Mouse (Mus musculus) gastrocnemius, adult 18-20 months (tissue): ENCODE results near the gene Olfr952. TPM values are rescaled to one million over a fixed set of nuclear protein-coding genes. Genes with fewer than 3 reads are reported as not detected.

Experiments
- DNase-seq: peaks from one replicate; pipeline ENCODE4 v3.0.0; 2021; ENCODE audit warnings: low spot score
- long read RNA-seq, 2 experiments: library from polyadenylated mRNA; stranded (forward); transcript quantifications; one replicate each; pipeline ENCODE4 v2.0.0; 2021
- total RNA-seq, 2 experiments: library from RNA; stranded (reverse); gene quantifications; 2 replicates each; pipeline ENCODE4 v1.2.3; 2021

Gene Olfr952
- total RNA-seq: not detected
- long read RNA-seq, experiment 1: 0 reads
- long read RNA-seq, experiment 2: 0 reads

DNA sequence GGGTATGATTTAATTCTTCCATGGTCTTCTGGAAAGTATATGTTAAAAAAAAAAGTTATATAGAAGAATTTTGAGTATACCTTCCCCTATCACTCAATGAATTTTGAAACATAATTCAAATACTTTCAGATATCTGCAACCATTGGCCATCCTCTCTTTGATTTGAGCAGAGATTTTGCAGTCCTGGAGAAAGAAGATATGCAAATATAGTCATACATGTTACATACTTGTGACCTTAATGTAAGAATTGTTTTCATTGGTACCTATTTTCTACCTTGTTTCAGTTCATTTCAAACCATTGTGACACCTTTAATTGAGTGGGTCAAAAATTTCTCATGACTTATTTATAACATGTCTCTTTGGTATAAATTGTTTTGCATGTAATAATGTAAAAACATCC, at the start of gene Olfr952:
Olfr952 (minus strand) TSS at position 101 of the 400 bp plus-strand sequence.
- DNase-seq: no peak

DNA sequence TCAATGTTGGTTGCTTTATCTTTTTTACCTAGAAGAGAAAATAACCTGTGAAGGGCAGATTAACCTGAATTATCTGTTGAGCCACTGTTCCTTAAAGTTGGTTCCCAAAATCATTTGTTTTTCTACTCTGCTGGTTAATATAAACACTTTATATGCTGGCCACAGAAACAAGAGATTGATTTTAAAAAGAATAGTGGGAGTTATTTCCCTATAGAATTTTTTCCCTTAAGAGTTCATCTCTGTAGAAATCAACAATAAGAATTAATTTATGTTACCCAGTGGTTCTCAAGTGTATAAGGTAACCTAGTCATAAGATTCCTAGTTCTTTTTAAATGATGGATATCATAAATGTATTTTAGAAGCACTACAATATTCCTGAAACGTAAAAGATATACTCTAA, 44.9 kb upstream of the Olfr952 start, which contains the start of gene Olfr955:
Olfr955 (minus strand) TSS at position 101 of the 400 bp plus-strand sequence.
- DNase-seq: no peak

DNA sequence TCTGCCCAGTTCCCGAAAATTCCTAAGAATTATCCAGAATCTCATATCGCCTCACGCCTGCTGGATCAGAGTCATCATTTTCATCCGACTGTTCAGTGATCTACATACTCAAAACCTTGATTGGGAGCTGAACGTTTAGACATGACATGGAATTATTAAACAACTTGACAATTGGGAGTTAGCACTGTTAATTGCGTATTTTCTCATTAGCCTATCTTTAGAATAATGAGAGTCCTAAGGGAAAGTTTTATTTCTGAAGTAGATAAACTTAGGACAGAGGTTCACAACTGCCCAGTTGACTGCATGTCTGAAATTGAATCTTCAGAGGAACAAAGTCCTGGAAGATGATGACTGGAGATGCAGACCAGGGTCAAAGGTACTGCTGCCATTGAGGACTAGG, 29.5 kb upstream of the Olfr952 start, which contains the start of gene Olfr954:
Olfr954 (plus strand) TSS at position 301 of the 400 bp plus-strand sequence.
- no peak for DNase-seq

DNA sequence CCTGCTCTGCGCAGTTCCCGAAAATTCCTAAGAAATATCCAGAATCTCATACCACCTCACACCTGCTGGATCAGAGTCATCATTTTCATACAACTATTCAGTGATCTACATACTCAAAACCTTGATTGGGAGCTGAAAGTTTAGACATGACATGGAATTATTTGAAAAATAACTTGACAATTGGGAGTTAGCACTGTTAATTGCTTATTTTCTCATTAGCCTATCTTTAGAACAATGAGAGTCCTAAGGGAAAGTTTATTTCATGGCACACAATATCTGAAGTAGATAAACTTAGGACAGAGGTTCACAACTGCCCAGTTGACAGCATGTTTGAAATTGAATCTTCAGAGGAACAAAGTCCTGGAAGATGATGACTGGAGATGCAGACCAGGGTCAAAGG, 39.8 kb downstream of the Olfr952 start, which contains the start of gene Olfr951:
Olfr951 (plus strand) TSS at position 301 of the 400 bp plus-strand sequence.
- no peak for DNase-seq

Other genes with a start within 250 kb of the Olfr952 start
- gene Olfr944, start 225.2 kb downstream of the Olfr952 start, total RNA-seq: not detected
- gene Olfr1537, start 177.2 kb downstream of the Olfr952 start, total RNA-seq: not detected
- not detected for gene Olfr945, start 150.3 kb downstream of the Olfr952 start, total RNA-seq
- gene Olfr948, start 101.1 kb downstream of the Olfr952 start, total RNA-seq: not detected
- gene Olfr951, start 39.7 kb downstream of the Olfr952 start, total RNA-seq: not detected
- not detected for gene Olfr954, start 29.6 kb upstream of the Olfr952 start, total RNA-seq
- not detected for gene Olfr955, start 44.8 kb upstream of the Olfr952 start, total RNA-seq
- gene Olfr44, start 66.8 kb upstream of the Olfr952 start, total RNA-seq: not detected
- not detected for gene Olfr957, start 88.7 kb upstream of the Olfr952 start, total RNA-seq
- gene Olfr958, start 126.9 kb upstream of the Olfr952 start, total RNA-seq: not detected
- not detected for gene Olfr959, start 148.4 kb upstream of the Olfr952 start, total RNA-seq
- gene AW551984, start 177.3 kb upstream of the Olfr952 start, total RNA-seq: under 1 TPM; 0.38 to 0.66 TPM
- not detected for gene Olfr148, start 183.5 kb upstream of the Olfr952 start, total RNA-seq
- not detected for gene Olfr960, start 194.2 kb upstream of the Olfr952 start, total RNA-seq
- not detected for gene Olfr961, start 217.9 kb upstream of the Olfr952 start, total RNA-seq
- gene Olfr963, start 240.1 kb upstream of the Olfr952 start, total RNA-seq: not detected